Mouse (Mus musculus): ENCODE measurements at regions not wholly inside any gene's neighbourhood (a gene's known extent, or its start where the extent isn't known, plus 50 kb on each side); places are given as distances from the start of the nearest gene placed in this dataset.

GRCm38 (mm10) chr10:119086450-119086849 lies 153.4 kb downstream of the Cand1 start:
- TF ChIP-seq MAFK (IDR thresholded peaks at IDR 0.05; ENCODE audit: insufficient read depth, low read depth, low read length) (no peak), HCFC1 (IDR thresholded peaks at IDR 0.05; ENCODE audit: borderline replicate concordance, insufficient read depth, low read length) (no peak), ZNF384 (IDR thresholded peaks at IDR 0.05; ENCODE audit: low read depth, low read length) (no peak), CHD2 (IDR thresholded peaks at IDR 0.05; ENCODE audit: low read depth, low read length) (no peak)

Measured in ES-E14 (cell line).